Mouse (Mus musculus): ENCODE results near the gene Slco2b1.

DNA sequence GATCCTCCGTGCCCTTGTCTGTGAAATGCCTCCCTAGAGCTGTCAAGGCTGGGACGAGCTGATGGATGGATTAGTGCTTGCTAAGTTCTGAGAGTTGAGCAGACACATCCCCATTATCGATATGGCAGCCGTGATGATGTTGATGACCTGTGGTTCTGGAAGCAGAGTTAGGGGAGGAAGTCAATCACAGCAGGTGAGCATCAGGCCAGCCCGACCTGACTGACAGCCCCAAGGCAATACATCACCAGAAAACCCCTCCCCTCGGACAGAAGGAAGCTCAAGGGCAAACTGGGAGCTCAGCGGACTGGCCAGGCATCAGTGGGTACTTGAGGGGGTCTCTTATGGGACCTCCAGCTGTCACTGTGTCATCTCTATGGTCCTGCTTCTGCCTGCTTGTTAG lies 1.1 kb downstream of the Slco2b1 start:
- TF ChIP-seq CTCF (IDR thresholded peaks at IDR 0.05; ENCODE audit: borderline replicate concordance, insufficient read depth, low read length): no peak
- no peak for TF ChIP-seq POLR2A (IDR thresholded peaks at IDR 0.05; ENCODE audit: low read depth, low read length)
